Mouse (Mus musculus) brain, embryonic 14.5 days (tissue): ENCODE data around the gene Psme2. TPM values are rescaled to one million over a fixed set of nuclear protein-coding genes. Genes with fewer than 3 reads are reported as not detected.

Source experiments
- DNase-seq: peaks from one replicate; pipeline ENCODE4 v3.0.0-alpha.2; 2011; ENCODE audit warnings: low read depth
- CTCF ChIP-seq: fragments of 200-500 bp; IDR thresholded peaks from 2 replicates; pipeline ENCODE4 v1.5.1; 2012; ENCODE audit warnings: inconsistent platforms, mild to moderate bottlenecking, moderate library complexity, borderline replicate concordance; ENCODE audit not compliant: insufficient read depth, insufficient read length; ENCODE audit errors: extremely low read depth
- POLR2A ChIP-seq: fragments of 200-500 bp; IDR thresholded peaks from 2 replicates; pipeline ENCODE4 v1.6.1; 2012; ENCODE audit warnings: mild to moderate bottlenecking, inconsistent platforms, borderline replicate concordance; ENCODE audit not compliant: poor library complexity, insufficient read depth, insufficient read length, severe bottlenecking; ENCODE audit errors: extremely low read depth
- polyA plus RNA-seq: library from polyadenylated mRNA; depleted of rRNA; stranded (reverse); fragments of >200 nt; gene quantifications from 2 replicates; pipeline ENCODE4 v1.2.3, GENCODE M21; 2012

The Psme2 gene
- polyA plus RNA-seq, 1 experiment, result 65.9 TPM

DNA sequence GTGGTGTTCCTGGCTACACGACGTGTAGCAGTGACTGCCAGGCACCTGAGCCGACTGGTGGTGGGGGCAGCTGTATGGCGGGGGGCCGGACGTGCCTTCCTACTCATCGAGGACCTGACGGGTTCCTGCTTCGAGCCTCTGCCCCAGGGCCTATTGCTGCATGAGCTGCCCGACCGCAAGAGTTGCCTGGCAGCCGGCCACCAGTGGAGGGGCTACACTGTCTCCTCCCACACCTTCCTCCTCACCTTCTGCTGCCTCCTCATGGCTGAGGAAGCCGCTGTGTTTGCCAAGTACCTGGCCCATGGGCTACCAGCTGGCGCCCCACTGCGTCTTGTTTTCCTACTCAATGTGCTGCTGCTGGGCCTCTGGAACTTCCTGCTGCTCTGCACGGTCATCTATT, 14.5 kb downstream of the Psme2 start:
- no peak for DNase-seq
- TF ChIP-seq CTCF (no peak), POLR2A (no peak)

GRCm38 (mm10) chr14:55575711-55576110, 15.2 kb downstream of the Psme2 start:
- TF ChIP-seq CTCF (no peak), POLR2A (no peak)

GRCm38 (mm10) chr14:55575302-55575701, 15.6 kb downstream of the Psme2 start, which contains the start of gene Fitm1:
Fitm1 (plus strand) TSS chr14:55575617.
- TF ChIP-seq POLR2A (no peak), CTCF (no peak)
- DNase-seq, result no peak

More at GRCm38 (mm10) chr14:55575711-55576110, 15.2 kb downstream of the Psme2 start:
- DNase-seq, result no peak

GRCm38 (mm10) chr14:55571760-55572159, 19.2 kb downstream of the Psme2 start:
- no peak for DNase-seq
- no peak for TF ChIP-seq CTCF
- TF ChIP-seq POLR2A, result no peak

DNA sequence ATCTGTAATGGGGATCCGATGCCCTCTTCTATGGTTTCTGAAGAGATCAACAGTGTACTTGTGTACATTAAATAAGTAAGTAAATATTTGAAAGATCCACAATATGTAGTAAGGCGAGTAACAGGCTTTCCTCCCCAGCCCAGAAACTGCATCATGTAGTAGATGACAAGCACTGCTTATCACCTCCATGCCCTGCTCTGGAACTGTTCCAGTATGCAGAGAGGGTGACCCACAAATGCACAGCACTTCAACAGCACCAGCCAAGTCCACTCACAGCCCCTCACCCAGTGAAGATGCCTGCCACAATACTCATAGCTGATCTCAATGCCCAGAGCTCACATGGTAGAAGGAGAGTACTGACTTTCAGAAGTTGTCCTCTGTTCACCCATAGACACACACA, 20.3 kb downstream of the Psme2 start:
- TF ChIP-seq POLR2A (no peak), CTCF (no peak)
- DNase-seq, result no peak

- no peak for DNase-seq
- TF ChIP-seq CTCF (no peak), POLR2A (no peak)
Measured at GRCm38 (mm10) chr14:55567496-55567895, 23.4 kb downstream of the Psme2 start.

DNA sequence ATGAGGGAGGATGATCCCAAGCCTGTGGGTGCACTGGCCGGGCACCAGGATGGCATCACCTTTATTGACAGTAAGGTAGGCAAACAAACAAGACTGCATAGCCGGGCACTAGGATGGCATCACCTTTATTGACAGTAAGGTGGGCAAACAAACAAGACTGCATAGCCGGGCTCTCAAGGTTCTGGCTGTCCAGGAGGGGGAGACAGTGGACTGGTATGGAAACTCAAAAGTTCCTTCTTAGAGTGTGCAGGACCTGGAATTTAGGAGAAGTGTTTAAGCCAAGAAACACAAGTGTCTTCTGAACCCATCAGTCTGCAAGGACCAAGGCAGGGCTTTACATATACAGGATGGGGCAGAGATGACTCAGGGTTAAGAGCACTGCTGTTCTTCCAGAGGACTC, 25.2 kb downstream of the Psme2 start:
- no peak for DNase-seq
- TF ChIP-seq POLR2A (no peak), CTCF (no peak; the same call in 1 of the 2 replicates)

DNA sequence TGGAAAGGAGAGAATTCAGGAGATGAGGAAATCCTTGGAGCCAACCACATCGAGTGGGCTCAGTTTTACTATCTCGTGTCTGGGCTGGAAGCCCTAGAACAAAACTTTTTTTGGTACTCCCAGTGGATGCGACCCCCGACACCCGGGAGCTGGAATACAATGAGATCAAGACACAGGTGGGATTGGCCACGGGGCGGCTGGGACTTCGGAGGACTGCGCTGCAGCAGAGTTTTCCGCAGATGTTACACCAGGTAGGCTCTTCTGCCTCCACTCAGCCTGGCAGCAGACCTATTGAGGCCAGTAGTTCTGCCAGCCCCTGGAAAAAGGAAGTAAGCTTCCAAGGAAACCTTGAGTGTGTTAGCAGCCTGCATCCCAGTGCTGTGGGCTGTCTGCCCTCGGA, 27.7 kb downstream of the Psme2 start:
- no peak for DNase-seq

GRCm38 (mm10) chr14:55561860-55562259, 29.1 kb downstream of the Psme2 start:
- TF ChIP-seq POLR2A (no peak), CTCF (no peak)
- DNase-seq, result no peak

More for the DNA sequence above, 27.7 kb downstream of the Psme2 start:
- TF ChIP-seq POLR2A (no peak), CTCF (no peak)

DNA sequence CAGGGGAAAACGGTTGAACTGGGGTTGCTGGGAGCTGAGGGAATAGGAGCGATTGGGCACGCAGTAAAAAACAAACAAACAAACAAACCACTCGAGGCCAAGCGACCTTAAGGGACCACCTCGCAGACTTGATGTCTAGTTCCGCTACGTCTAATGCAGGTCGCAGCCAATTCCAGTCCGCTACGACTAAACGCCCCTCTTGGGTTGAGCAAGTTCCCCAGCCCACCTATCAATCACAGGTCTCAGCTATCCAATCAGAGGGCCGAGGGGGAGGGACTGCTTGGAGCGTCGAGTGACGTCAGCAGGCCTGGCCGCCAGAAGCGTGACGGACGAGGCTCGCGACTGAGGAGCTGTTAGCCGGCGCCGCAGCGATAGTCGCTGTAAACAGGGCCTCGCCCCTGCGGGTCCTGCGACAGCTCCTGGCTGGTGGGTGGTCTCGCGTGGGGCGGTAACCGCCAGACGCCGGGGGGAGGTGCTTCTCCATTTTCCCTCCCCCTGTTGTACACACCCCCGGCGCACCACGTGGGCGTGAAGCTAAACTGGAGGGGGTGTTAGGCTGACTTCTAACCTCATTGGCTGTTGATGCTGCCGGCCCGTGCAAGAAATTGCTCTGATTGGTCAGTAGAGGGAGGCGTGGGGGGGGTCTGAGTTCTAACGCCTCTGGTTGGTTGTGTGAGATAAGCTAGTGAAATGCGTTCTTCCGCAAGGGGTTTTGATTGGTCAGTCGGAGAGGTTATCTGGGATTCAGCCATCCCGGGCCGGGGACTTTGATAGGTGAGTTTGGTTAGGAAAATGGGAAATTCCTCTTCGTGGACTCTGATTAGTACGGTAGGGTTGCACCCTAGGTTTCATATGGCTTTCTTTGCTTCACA, 30.5 kb downstream of the Psme2 start, which contains the start of gene A730061H03Rik:
Gene A730061H03Rik, minus strand, starts transcription at position 205 of the 872 bp plus-strand sequence.
- TF ChIP-seq CTCF (no peak), POLR2A (peak; percentile 55; the same call in 1 of the 2 replicates)
- DNase-seq, result peak; percentile 100

- peak; percentile 97 for DNase-seq
- 0 out of 2 replicates have a peak, but pooled peaks have one; percentile 0 for TF ChIP-seq CTCF
- peak; percentile 39; the same call in 1 of the 2 replicates for TF ChIP-seq POLR2A
Measured at GRCm38 (mm10) chr14:55559799-55560201, 31.1 kb downstream of the Psme2 start, which contains the start of gene Dcaf11. Dcaf11 (plus strand) TSS chr14:55560006.

GRCm38 (mm10) chr14:55558740-55559448, 32.0 kb downstream of the Psme2 start:
- TF ChIP-seq POLR2A, result no peak
- TF ChIP-seq CTCF, result no peak
- DNase-seq, result no peak

DNA sequence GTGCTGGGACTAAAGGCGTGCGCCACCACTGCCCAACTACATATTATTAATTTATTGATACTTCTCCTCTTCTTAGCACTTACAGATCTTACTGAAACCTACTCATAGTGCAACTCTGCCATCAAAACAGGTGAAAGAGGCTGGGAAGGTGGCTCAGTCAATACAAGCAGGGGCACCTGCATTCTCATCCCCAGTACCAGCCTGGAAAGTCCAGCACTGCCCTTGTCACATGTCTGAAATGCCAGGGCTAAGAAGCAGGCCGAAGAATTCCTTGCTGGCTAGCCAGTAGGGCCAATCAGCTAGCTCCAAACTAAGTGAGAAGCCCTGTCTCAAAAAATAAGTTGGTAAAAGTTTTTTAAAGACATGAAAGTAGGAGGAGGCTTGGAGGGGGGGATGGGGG, 33.3 kb downstream of the Psme2 start:
- no peak for DNase-seq
- TF ChIP-seq POLR2A, result no peak
